Mouse (Mus musculus) ES-E14 (cell line): ENCODE measurements at regions not wholly inside any gene's neighbourhood (a gene's known extent, or its start where the extent isn't known, plus 50 kb on each side); places are given as distances from the start of the nearest gene placed in this dataset.

Experiments
- DNase-seq: peaks from one replicate; pipeline ENCODE4 v3.0.0-alpha.2; 2013; ENCODE audit warnings: low read depth, low spot score
- H3K27ac ChIP-seq: 2 replicates; pipeline ENCODE4 v1.5.1; 2012; ENCODE audit warnings: low read depth, mild to moderate bottlenecking, low read length, moderate library complexity, mixed read lengths; ENCODE audit not compliant: poor library complexity, insufficient read depth, severe bottlenecking
- H3K36me3 ChIP-seq: 2 replicates; pipeline ENCODE4 v1.6.1; 2012; ENCODE audit warnings: mild to moderate bottlenecking, low read length, moderate library complexity, mixed read lengths; ENCODE audit not compliant: control insufficient read depth, poor library complexity, insufficient read depth, severe bottlenecking
- H3K4me1 ChIP-seq, 2 experiments: fragments of 150-350 bp in 1 of 2; sonication (generic) in 1 of 2; 2 replicates each; pipeline ENCODE4 v1.6.1; 2012; ENCODE audit warnings: low read length in 2 of 2, mild to moderate bottlenecking in 1 of 2, mixed read lengths in 1 of 2; ENCODE audit not compliant: control insufficient read depth in 2 of 2, insufficient read depth in 2 of 2, poor library complexity in 1 of 2
- H3K4me3 ChIP-seq, 2 experiments: fragments of 150-350 bp in 1 of 2; sonication (generic) in 1 of 2; 2 replicates each; pipeline ENCODE4 v1.5.1; 2012; ENCODE audit warnings: low read length in 2 of 2, low read depth in 1 of 2, mild to moderate bottlenecking in 1 of 2, mixed read lengths in 1 of 2; ENCODE audit not compliant: insufficient read depth in 1 of 2, poor library complexity in 1 of 2, severe bottlenecking in 1 of 2
- H3K9ac ChIP-seq: 2 replicates; pipeline ENCODE4 v1.6.1; 2012; ENCODE audit warnings: low read depth, mild to moderate bottlenecking, low read length, mixed read lengths; ENCODE audit not compliant: poor library complexity, insufficient read depth, severe bottlenecking
- H3K9me3 ChIP-seq: fragments of 150-350 bp; sonication (generic); 2 replicates; pipeline ENCODE4 v1.6.1; 2012; ENCODE audit warnings: low read depth, mild to moderate bottlenecking, low read length; ENCODE audit not compliant: control insufficient read depth, insufficient read depth
- CHD2 ChIP-seq: IDR thresholded peaks from 2 replicates; pipeline ENCODE4 v1.6.1; 2014; ENCODE audit warnings: mild to moderate bottlenecking, low read depth, low read length, inconsistent platforms
- HCFC1 ChIP-seq: IDR thresholded peaks from 2 replicates; pipeline ENCODE4 v1.6.1; 2012; ENCODE audit warnings: low read length, inconsistent platforms, borderline replicate concordance; ENCODE audit not compliant: insufficient read depth
- MAFK ChIP-seq: IDR thresholded peaks from 2 replicates; pipeline ENCODE4 v1.6.1; 2014; ENCODE audit warnings: mild to moderate bottlenecking, low read depth, low read length, inconsistent platforms; ENCODE audit not compliant: insufficient read depth
- ZC3H11A ChIP-seq: IDR thresholded peaks from 2 replicates; pipeline ENCODE4 v1.6.1; 2012; ENCODE audit warnings: low read depth, mild to moderate bottlenecking, inconsistent platforms, low read length, borderline replicate concordance
- ZNF384 ChIP-seq: IDR thresholded peaks from 2 replicates; pipeline ENCODE4 v1.6.1; 2012; ENCODE audit warnings: low read depth, low read length, inconsistent platforms
- in situ Hi-C, 2 experiments: fragments of 600-800 bp; cut with MboI; formaldehyde crosslinking; loops; one replicate each; pipeline ENCODE4 v1.15.1; 2025; ENCODE audit warnings: low sequenced_read_pairs in 2 of 2, inconsistent platforms in 1 of 2; ENCODE audit not compliant: unreplicated experiment in 2 of 2

DNA sequence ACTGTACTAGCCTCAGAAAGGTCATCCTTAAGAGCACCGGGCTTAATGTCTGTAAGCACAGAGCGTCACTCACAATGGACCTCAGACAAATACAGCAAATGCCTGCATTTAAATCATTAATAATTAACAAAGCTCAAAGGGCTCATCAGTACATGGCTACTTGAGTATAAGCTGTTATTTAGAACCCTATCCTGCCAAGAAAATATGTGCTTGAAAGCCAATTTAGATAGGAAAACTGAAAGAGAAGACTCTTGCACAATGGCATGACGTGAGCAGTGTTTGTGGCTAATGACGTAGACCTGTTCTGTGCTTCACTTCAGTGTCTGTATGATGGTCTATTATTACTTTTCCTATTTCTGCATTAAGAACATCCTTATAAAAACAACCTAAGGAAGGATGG lies 111.1 kb upstream of the Slc16a7 start:
- H3K4me1 ChIP-seq = no peaks in the 10 kb centered on the region
- H3K9me3 ChIP-seq = no peaks in the 10 kb centered on the region
- DNase-seq = no peak
- in situ Hi-C loops = no loop called here
- no peaks in the 10 kb centered on the region for H3K36me3 ChIP-seq
- no peak for TF ChIP-seq CHD2
- no peak for TF ChIP-seq HCFC1
- no peak for TF ChIP-seq ZC3H11A
- TF ChIP-seq ZNF384 = no peak
- no peak for TF ChIP-seq MAFK
- H3K4me3 ChIP-seq = no peak overlapping the region
- no peak overlapping the region for H3K27ac ChIP-seq
- no peak overlapping the region for H3K9ac ChIP-seq

DNA sequence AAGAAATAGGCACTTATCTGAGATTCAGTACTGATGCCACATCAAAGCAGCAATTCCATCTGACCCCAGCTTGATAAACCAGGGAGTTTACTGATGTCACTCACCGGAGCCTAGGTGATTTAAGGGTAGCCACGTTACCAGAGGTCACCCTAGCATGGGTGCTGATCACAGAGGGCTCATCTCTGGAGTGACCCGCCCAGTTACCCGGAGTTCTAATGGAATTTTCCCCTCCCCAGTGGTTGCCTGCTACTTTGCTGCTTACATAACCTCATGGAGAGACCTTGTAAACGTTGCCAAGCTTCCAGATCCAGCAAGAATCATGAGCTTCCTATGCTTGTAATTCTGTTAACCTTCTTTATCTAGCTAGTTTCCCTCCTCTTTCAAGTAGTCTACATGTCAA lies 125.8 kb upstream of the Slc16a7 start:
- no peak overlapping the region for H3K27ac ChIP-seq
- in situ Hi-C loops = no loop called here

DNA sequence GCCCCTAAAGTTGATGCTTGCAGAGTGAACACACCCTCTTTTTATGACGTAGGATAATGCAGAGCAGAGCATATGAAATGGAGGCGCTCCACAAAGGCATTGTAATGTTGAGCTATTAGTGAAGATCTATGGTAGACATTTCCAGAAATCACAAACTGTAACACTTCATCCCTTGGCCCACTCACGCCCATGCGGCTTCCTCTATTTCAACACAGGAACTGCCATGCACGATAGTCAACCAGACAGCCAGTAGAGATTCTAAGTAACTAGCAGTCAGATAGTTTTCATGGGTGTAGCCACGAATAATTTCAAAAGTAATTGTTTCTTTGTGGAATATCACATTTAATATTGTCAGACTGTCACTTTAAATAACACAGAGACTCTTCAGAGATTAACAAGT lies 141.6 kb upstream of the Slc16a7 start:
- Histone ChIP-seq H3K27ac (no peak overlapping the region), H3K4me3 (no peak overlapping the region), H3K9me3 (no peaks in the 10 kb centered on the region), H3K36me3 (no peaks in the 10 kb centered on the region), H3K4me1 (no peaks in the 10 kb centered on the region), H3K9ac (no peak overlapping the region)
- TF ChIP-seq CHD2 = no peak
- TF ChIP-seq ZNF384 = no peak
- TF ChIP-seq ZC3H11A = no peak
- no peak for TF ChIP-seq HCFC1
- no peak for TF ChIP-seq MAFK
- no peak for DNase-seq
- in situ Hi-C loops = loop anchor here in 1 of 2 experiments (25.0 kb wide), 1 partner anchor 419 kb away; no protein-coding TSS in a partner anchor

More for the DNA sequence above, 125.8 kb upstream of the Slc16a7 start:
- Histone ChIP-seq H3K4me1 (no peaks in the 10 kb centered on the region), H3K9ac (no peak overlapping the region), H3K4me3 (no peak overlapping the region), H3K36me3 (no peaks in the 10 kb centered on the region), H3K9me3 (no peaks in the 10 kb centered on the region)
- TF ChIP-seq MAFK (no peak), CHD2 (no peak), HCFC1 (no peak), ZNF384 (no peak), ZC3H11A (no peak)
- DNase-seq = no peak

DNA sequence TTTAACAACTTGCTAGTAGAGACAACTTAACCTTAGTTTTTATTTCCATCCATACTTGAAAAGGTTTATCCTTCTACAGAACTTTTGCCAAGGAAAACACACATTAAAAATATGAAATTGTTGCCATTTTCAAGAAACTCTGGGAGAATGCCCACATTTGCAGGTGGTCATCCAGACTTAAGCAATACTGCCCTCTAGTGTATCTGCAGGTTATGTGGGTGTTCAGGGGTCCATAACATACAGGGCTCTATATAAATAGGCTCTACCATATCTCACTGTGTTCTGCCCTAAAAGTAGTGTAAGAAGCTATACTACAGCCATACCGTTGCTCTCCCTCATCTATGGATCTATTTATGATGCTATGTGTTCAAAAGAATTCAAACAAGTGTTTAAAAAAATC lies 149.1 kb upstream of the Slc16a7 start:
- Histone ChIP-seq H3K4me3 (no peak overlapping the region), H3K36me3 (no peaks in the 10 kb centered on the region), H3K9ac (no peak overlapping the region), H3K4me1 (no peaks in the 10 kb centered on the region), H3K27ac (no peak overlapping the region), H3K9me3 (no peaks in the 10 kb centered on the region)
- no peak for TF ChIP-seq HCFC1
- TF ChIP-seq ZC3H11A = peak; percentile 8; the same call in 1 of the 2 replicates
- peak; percentile 9 for DNase-seq
- in situ Hi-C loops = loop anchor here in 1 of 2 experiments (25.0 kb wide), 1 partner anchor 426 kb away; no protein-coding TSS in a partner anchor

DNA sequence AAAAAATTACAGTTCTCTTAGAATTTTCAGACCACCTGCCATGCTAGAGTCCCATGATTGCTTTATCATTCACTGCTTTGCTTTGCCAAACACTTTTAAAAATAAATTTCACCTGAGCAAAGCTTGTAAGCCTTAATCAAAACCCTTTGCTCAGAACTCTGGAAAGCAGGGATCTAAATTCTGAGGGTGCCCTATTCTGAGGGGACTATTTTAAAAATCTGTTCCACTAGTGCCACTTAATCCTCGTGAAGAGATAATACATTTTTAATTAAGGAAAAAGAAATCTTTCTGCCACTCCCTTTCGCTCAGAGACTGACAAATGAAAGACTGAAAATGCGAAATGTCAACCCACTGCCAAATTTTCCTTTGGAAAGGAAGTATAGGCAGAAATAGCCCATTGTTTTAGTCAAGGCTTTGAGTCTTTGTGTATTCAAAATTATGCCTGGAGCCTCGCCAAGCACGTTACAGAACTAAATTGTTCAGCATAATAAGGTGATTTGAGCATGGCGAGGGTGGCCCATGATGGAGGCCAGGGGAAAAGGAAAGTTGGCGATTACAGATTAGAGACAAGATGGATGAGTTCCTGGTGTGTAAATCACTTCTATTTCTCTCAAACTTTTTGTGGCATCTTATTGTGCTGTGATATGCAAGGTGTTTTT lies 197.4 kb upstream of the Slc16a7 start:
- in situ Hi-C loops = no loop called here
- no peaks in the 10 kb centered on the region for H3K4me1 ChIP-seq
- no peaks in the 10 kb centered on the region for H3K9me3 ChIP-seq
- DNase-seq = no peak
- no peak overlapping the region for H3K4me3 ChIP-seq
- TF ChIP-seq HCFC1 (no peak), MAFK (no peak), ZNF384 (no peak)
- no peaks in the 10 kb centered on the region for H3K36me3 ChIP-seq
- no peak overlapping the region for H3K27ac ChIP-seq
- no peak overlapping the region for H3K9ac ChIP-seq
